Mouse (Mus musculus) liver, embryonic 13.5 days (tissue): Measurements from ENCODE around the gene Rras2. TPM values are rescaled to one million over a fixed set of nuclear protein-coding genes. Genes with fewer than 3 reads are reported as not detected.

Source experiments
- ATAC-seq: fragments of 200-750 bp; cut with Nextera tagmentation; 2 replicates; pipeline ENCODE4 v1.8.0; 2017; ENCODE audit warnings: low read depth, mild to moderate bottlenecking, moderate number of reproducible peaks, moderate library complexity
- DNase-seq: peaks from one replicate; pipeline ENCODE4 v3.0.0; 2022
- H3K27ac ChIP-seq: fragments of 300-500 bp; sonication (generic); 2 replicates; pipeline ENCODE4 v1.5.1; 2015; ENCODE audit warnings: moderate library complexity, mild to moderate bottlenecking, inconsistent platforms
- H3K27me3 ChIP-seq: fragments of 300-500 bp; sonication (generic); 2 replicates; pipeline ENCODE4 v1.6.1; 2015; ENCODE audit warnings: mild to moderate bottlenecking, inconsistent platforms
- H3K36me3 ChIP-seq: fragments of 300-500 bp; sonication (generic); 2 replicates; pipeline ENCODE4 v1.6.1; 2015; ENCODE audit warnings: mild to moderate bottlenecking, inconsistent platforms
- H3K4me1 ChIP-seq: fragments of 300-500 bp; sonication (generic); replicated peaks from 2 replicates; pipeline ENCODE4 v1.6.1; 2015; ENCODE audit warnings: inconsistent platforms
- H3K4me2 ChIP-seq: fragments of 300-500 bp; sonication (generic); 2 replicates; pipeline ENCODE4 v1.6.1; 2015; ENCODE audit warnings: inconsistent platforms, mild to moderate bottlenecking, moderate library complexity
- H3K4me3 ChIP-seq: fragments of 300-500 bp; sonication (generic); replicated peaks from 2 replicates; pipeline ENCODE4 v1.5.1; 2015; ENCODE audit warnings: mild to moderate bottlenecking, inconsistent platforms
- H3K9ac ChIP-seq: fragments of 300-500 bp; sonication (generic); 2 replicates; pipeline ENCODE4 v1.6.1; 2015; ENCODE audit warnings: mild to moderate bottlenecking, inconsistent platforms
- H3K9me3 ChIP-seq: fragments of 300-500 bp; sonication (generic); replicated peaks from 2 replicates; pipeline ENCODE4 v1.6.1; 2016; ENCODE audit warnings: inconsistent platforms
- WGBS: fragments of 180-500 bp; shearing (Covaris S2); methylation state at CpG from one replicate; pipeline ENCODE4 v1.1.7; 2015; ENCODE audit not compliant: insufficient replicate concordance; 5-methylcytosine and 5-hydroxymethylcytosine counted together
- polyA plus RNA-seq: library from polyadenylated mRNA; unstranded; fragments of >200 nt; fragmentation: Nextera tagmentation; extraction: Ambion mirVana; gene quantifications from 2 replicates; pipeline ENCODE4 v1.2.1, GENCODE M21; 2015

Rras2 gene
- polyA plus RNA-seq, 1 experiment from 2014 or later: 7.7 TPM

DNA sequence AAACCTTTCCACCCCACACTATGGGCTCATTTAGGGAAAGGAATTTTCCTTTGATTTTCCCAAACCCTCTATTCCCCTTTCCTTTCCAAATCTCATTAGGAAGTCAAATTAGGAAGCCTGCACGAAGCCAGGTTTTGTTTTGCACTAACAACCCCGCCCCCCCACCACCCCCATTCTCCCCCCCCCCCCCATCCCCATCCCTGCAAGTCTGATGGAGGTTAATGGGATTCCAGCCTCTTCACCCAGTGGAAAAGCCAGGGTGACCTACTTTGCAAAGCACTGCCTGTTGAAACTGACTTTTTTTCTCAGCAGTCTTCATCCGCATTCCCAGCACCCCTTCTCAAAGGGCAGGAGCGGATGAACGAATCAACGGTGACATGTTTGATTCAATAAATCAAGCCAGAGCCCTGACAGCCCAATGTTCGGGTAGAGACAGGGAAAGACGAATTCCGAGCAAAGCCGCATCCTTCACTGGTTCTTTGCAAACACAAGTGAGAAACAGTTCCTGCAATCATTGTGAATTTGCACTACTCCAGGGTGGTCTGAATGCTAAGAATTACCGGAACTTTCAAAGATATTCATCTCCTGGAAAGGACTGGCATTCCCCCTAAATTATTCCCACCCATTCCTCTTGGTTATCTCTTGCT is 97.4 kb downstream of the Rras2 start:
- no peaks in the 10 kb centered on the region for H3K27me3 ChIP-seq
- no peak for ATAC-seq
- H3K4me3 ChIP-seq: peak overlapping the region; percentile 58
- no peak for DNase-seq
- H3K9me3 ChIP-seq: no peaks in the 10 kb centered on the region
- H3K4me1 ChIP-seq: 0 out of 2 replicates have a peak, but pooled peaks cover 2% of the 10 kb centered on the region
- peak overlapping the region; percentile 67 for H3K4me2 ChIP-seq
- no peaks in the 10 kb centered on the region for H3K36me3 ChIP-seq
- 7% methylated on average over 11 of the region's 11 CpGs for WGBS
- peak overlapping the region; percentile 65; the same call in 1 of the 2 replicates for H3K9ac ChIP-seq
- no peak overlapping the region for H3K27ac ChIP-seq

DNA sequence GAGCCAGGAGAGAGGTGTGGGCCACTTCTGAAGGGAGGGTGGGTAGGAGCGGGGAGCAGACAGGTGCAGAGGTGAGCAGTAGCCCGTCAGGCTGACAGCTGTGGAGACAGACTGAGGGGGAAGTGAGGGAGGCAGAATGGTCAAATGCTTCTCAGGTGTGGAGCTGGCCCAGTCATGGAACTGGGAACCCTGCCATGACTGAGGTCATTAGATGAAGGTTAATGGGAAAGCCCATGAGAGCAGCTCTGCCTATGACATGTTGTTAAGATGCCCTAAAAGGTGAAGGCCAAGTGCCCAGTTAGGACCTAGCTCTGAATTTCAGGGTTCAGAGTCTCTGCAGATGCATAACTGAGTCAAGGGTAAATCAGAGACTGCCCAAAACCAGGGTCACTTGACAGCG is 98.7 kb downstream of the Rras2 start:
- ATAC-seq (no peak), DNase-seq (no peak)
- H3K4me3 ChIP-seq: no peak overlapping the region
- H3K4me2 ChIP-seq: no peak overlapping the region
- no peaks in the 10 kb centered on the region for H3K9me3 ChIP-seq
- no peak overlapping the region for H3K27ac ChIP-seq
- H3K9ac ChIP-seq: no peak overlapping the region
- WGBS: 69% methylated on average over 3 of the region's 3 CpGs
- H3K4me1 ChIP-seq: 0 out of 2 replicates have a peak, but pooled peaks cover 2% of the 10 kb centered on the region
- no peaks in the 10 kb centered on the region for H3K27me3 ChIP-seq
- H3K36me3 ChIP-seq: no peaks in the 10 kb centered on the region

DNA sequence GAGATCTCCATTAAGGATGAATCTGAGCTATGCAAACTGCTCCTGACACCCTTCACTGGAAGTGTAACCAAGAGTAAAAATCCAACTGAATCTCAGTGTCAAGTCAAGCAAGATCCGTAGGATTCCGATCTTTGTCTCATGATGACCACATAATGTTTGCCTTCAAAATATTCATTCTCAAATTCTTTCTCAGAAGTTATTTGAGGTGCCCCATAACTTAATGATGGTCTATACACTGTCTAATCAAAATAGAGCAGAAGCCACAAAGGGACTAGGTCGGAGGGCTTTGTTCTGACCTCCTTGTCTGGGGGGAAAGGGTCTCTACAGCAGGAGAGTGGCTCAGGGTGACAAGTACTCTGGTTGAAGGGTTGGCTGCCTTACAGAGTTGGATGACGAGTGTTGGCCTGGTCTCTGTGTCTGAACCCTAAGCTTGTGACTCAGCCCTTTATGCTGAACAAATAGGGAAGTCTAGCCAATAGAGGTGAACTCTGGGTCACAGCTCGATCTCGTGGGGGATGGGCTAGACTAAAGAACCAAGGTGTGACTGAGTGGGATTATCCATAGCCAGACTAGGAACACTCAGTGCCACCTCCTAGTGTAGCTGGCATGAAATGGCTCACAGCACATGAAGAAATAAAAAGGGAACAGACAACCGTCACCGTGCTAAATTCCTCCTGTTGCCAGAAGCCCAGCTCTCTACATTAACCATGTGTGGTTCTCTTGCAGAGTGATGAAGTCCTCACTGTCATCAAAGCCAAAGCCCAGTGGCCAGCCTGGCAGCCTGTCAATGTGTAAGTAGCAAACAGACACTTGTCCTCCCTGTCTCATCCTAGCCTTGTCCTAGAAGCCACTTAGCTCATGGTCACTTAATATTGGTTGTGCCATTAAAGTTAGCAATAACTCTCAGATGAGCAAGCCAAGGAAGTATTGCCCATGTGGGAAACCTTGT is 101.3 kb downstream of the Rras2 start:
- Histone ChIP-seq H3K4me2 (no peak overlapping the region), H3K27ac (no peak overlapping the region), H3K36me3 (no peaks in the 10 kb centered on the region), H3K9ac (no peak overlapping the region), H3K4me1 (0 out of 2 replicates have a peak, but pooled peaks cover 2% of the 10 kb centered on the region), H3K9me3 (no peaks in the 10 kb centered on the region), H3K27me3 (no peaks in the 10 kb centered on the region), H3K4me3 (no peak overlapping the region)
- 56% methylated on average over 8 of the region's 8 CpGs for WGBS
- DNase-seq (no peak), ATAC-seq (0 out of 2 replicates have a peak, but pooled peaks have one; percentile 15)

DNA sequence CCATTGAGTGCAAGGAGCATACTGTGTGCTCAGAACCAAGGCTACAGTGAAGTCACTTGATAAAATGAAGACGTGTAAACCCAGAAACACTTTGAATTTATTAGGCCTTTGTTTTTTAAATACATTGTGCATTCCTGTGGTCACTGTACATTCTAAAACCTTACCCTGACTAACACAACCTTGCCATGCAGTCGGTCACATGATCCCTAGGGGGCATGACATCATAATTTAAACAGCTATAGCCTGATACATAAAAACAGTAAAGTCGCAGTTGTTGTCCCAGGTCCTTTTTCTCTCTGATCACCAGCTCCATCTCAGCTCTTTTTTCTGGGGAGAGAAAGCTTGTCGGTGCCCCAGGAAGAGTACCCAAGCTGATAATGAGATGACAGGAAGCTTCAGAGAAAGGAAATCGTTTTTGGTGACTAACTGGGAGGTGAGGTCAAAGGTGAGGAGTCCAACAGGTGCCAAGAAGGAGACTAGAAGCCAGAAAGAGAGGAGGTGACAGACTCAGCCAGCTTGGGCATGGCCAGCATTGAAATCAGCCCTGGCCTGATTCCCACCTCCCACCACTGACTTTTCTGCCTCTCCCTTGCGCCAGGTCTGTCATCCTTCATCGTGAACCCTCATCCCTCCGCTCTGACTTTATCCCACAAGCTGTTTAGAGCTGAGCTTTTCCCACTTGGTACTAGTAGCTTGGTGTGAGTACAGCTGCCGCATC is 105.7 kb downstream of the Rras2 start:
- Histone ChIP-seq H3K4me3 (no peak overlapping the region), H3K27me3 (no peaks in the 10 kb centered on the region), H3K9me3 (no peaks in the 10 kb centered on the region), H3K4me1 (no peaks in the 10 kb centered on the region), H3K9ac (no peak overlapping the region), H3K4me2 (no peak overlapping the region), H3K27ac (no peak overlapping the region), H3K36me3 (no peaks in the 10 kb centered on the region)
- ATAC-seq (no peak), DNase-seq (no peak)
- WGBS: 36% methylated on average over 9 of the region's 9 CpGs

DNA sequence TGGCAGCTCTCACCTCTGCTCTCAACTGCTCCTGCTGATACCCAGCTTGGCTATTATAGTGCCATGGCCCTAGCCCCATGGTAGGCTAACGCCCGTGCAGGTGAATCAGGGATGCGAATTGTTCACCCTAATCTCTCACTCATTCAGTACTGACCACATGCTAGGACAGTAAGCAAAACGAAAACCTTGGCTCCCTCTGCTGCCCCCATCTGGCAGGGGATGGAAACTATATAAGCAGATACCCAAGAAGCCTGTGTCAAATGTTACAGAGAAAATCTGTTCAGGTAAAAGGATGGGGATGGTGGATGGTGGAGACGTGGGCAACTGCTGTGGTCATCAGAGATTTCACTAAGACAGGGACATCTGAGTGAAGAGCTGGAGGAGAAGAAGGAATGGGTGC is 110.0 kb downstream of the Rras2 start:
- Histone ChIP-seq H3K36me3 (no peaks in the 10 kb centered on the region), H3K27ac (no peak overlapping the region), H3K4me1 (no peaks in the 10 kb centered on the region), H3K9ac (no peak overlapping the region), H3K4me2 (no peak overlapping the region), H3K27me3 (0 out of 2 replicates have a peak, but pooled peaks cover 11% of the 10 kb centered on the region), H3K9me3 (no peaks in the 10 kb centered on the region), H3K4me3 (no peak overlapping the region)
- ATAC-seq (no peak), DNase-seq (peak; percentile 10)
- WGBS: 49% methylated on average over 5 of the region's 5 CpGs

DNA sequence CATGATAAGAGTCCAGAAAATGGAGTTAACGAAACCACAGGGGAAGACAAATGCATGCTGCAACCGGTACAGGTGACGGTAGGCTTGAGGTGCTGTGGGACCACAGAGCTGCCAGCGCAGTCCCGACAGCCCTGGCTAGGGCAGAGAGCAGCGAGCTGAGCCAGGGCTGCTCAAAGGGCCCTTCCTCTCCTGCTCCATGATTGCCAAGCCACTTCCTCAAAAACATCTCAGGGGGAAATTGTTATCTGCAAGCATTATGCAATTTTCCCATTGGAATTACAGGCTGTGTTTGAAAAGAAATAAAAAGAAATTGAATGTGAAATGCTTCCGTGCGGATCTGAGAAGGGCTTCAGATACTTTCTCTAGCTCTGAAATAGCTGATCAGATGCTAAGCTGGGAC is 111.1 kb downstream of the Rras2 start:
- 0 out of 2 replicates have a peak, but pooled peaks cover 11% of the 10 kb centered on the region for H3K27me3 ChIP-seq
- no peaks in the 10 kb centered on the region for H3K36me3 ChIP-seq
- WGBS: 64% methylated on average over 8 of the region's 8 CpGs
- no peak for ATAC-seq
- H3K4me2 ChIP-seq: no peak overlapping the region
- no peaks in the 10 kb centered on the region for H3K4me1 ChIP-seq
- DNase-seq: no peak
- H3K27ac ChIP-seq: no peak overlapping the region
- no peak overlapping the region for H3K9ac ChIP-seq
- H3K4me3 ChIP-seq: no peak overlapping the region
- no peaks in the 10 kb centered on the region for H3K9me3 ChIP-seq

DNA sequence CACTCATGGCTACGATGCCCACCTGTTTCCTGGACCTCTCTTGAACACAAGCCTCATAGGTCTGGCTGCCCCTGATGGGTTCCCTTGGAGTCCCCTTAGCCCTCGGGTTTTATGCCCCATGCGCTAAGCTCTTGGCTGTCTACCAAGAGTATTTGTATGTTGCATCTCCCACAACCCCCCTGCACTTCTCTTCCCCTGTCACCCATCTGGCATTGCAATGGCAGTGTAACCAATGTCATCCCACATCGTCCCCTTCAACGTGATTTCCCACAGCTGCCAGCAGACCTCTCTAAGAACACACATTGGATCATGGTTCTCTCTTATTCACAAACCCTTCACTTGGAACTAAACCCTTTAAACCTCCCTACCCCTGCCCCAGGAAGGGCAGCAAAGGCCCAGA is 112.1 kb downstream of the Rras2 start:
- no peak for DNase-seq
- no peaks in the 10 kb centered on the region for H3K36me3 ChIP-seq
- no peak for ATAC-seq
- no peak overlapping the region for H3K9ac ChIP-seq
- H3K27me3 ChIP-seq: 0 out of 2 replicates have a peak, but pooled peaks cover 11% of the 10 kb centered on the region
- WGBS: 52% methylated on average over 5 of the region's 5 CpGs
- H3K4me1 ChIP-seq: no peaks in the 10 kb centered on the region
- no peak overlapping the region for H3K4me2 ChIP-seq
- H3K9me3 ChIP-seq: no peaks in the 10 kb centered on the region
- H3K4me3 ChIP-seq: no peak overlapping the region
- H3K27ac ChIP-seq: no peak overlapping the region

DNA sequence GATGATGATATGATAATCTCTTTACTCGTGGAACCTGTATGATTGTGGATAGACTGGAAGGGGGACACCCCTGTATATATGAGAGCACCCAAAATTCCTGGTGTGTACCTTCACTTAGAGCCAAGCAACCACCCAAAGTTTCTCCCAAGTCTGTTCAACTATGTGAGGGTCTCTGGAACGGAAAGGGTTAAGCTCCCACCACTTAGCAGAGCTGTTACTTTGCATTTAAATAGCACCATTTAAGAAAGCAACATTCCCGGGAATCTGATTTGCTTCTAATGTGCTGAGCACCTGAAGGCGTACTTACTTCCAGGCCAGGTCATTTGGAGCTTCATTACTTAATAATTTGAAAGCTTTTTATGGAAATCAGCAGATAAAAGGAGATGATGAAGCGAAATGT is 113.4 kb downstream of the Rras2 start:
- Histone ChIP-seq H3K4me1 (no peaks in the 10 kb centered on the region), H3K9ac (no peak overlapping the region), H3K36me3 (no peaks in the 10 kb centered on the region), H3K9me3 (no peaks in the 10 kb centered on the region), H3K4me3 (no peak overlapping the region), H3K4me2 (no peak overlapping the region), H3K27ac (no peak overlapping the region), H3K27me3 (0 out of 2 replicates have a peak, but pooled peaks cover 11% of the 10 kb centered on the region)
- WGBS: 17% methylated on average over 5 of the region's 5 CpGs
- no peak for ATAC-seq
- no peak for DNase-seq

DNA sequence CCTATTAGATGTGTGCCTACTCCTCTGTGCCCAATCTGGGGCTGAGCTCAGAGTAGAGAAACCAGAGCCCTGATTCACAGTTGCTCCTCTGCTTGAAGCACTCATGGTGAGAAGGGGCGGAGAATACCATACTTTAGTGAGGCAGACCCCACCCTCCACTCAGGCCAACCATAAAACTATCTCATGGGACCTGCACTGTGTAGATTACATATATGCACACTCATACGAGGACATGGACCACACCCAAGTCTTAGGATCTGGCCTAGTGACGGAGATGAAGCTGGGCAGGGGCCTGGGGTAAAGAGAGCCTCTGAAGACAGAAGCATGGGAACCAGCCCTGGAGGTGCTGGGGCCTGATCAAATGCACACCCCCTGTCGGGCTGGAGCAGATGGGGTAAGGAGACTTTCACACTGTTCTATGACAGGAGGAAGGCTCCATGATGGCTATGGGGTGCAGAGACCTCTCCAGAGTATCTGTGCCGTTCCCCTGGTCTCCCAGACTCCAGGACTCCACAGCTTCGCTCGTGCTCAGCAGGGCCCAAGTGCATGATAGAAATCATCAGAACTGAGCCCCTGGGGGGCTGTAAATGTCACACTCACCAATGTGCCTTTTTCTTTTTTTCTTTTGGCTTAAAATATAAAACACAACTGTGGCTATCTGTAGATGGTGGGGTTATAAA is 119.8 kb downstream of the Rras2 start:
- DNase-seq: peak; percentile 55

More for the DNA sequence above, 119.8 kb downstream of the Rras2 start:
- Histone ChIP-seq H3K4me1 (peaks cover 13% of the 10 kb centered on the region), H3K27ac (peak overlapping the region; percentile 65), H3K4me3 (no peak overlapping the region), H3K4me2 (peak overlapping the region; percentile 35), H3K9me3 (no peaks in the 10 kb centered on the region), H3K9ac (no peak overlapping the region), H3K27me3 (no peaks in the 10 kb centered on the region), H3K36me3 (no peaks in the 10 kb centered on the region)
- 45% methylated on average over 7 of the region's 7 CpGs for WGBS
- peak; percentile 100 for ATAC-seq
